Mouse (Mus musculus) brain, embryonic 18.5 days (tissue): ENCODE measurements around the gene Tyw3.

ENCODE experiments used
- DNase-seq: peaks from one replicate; pipeline ENCODE4 v3.0.0-alpha.2; 2012; ENCODE audit warnings: low read depth, low spot score

The Tyw3 gene

DNA sequence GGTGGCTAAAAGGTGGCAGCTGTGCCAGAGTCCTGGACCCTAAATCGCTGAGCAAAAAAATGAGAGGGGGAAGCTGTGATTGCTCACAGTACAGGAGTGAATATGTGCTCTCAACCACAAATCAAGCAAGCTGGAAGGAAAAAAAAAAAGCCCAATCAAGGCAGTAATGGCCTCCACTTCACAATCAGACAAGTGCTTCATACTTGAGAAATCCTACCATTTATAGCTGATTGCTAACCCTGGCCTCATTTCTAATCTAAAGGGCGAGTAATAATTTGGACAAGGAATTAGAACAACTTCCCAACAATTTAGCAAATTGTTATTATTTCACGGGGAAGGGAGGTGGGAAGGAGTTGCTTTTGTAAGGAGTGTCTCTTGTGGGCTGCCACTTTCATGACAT, 31.5 kb downstream of the Tyw3 start:
- DNase-seq = no peak

DNA sequence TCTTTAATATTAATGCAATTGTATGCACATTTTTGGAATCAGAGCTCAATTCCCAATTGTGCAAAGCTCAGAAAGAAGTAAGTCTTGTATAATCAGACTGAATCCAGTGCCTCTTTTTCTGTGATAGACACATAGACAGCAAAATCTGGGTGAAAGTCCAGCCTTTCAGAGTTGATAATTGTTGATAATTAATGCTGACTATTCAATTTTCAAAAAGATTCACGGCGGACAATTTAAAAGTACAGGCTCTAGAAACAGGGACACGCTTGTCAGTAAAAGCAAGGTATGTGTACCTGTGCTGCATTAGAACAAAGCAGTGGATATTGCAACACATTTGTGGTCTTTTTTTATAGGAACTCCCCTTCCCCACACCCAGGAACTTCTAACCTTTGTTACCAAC, 34.7 kb downstream of the Tyw3 start:
- no peak for DNase-seq

DNA sequence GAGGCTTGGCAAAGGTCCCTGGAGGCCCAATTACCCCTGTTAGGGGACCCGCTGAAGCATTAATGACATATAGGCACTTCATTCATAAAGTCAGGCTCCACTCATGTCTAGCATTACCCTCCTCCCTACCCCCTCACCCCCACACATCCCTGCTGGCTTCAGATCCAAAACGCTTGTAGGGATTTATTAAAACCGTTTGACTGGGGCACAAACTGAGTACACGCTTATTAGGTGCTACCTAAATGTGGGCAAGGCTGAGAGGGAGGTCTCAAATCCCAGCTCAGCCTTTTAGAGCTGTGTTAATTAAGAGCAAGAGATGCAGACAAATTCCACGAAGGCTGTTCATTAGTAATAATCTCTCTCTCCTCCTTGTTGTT, 45.9 kb downstream of the Tyw3 start:
- DNase-seq = no peak

DNA sequence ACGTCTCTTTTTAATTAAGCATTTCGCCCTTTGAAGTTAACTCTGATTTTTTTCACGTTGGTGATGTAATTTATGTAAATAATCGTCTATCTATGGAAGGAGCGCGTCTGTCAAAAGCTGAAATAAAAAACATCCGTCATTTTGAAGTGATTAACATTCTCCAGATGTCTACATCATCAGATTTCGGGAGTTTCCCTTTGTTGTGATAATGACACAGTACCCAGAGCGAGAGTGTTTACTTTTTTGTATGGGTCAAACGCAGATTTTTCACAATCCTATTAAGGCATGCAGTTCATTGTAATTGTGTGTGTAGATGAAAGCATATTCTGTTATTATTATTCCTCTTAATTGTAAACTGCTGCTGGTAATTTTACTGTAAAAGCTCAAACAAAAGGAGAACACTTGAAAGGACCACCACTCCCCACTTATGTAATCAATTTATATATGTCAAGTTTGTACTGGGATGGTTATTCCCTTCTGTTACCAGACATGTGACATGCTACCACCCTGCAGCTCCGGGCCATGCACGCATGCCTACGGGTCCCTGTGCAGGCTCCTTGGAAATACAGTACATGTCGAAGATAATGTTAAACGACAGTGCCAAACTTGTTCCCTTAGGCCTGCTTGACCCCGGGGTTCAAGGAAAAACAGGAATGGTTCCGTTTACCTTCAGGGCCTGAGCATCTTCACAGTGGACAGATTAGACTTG, 46.4 kb downstream of the Tyw3 start:
- DNase-seq = no peak

DNA sequence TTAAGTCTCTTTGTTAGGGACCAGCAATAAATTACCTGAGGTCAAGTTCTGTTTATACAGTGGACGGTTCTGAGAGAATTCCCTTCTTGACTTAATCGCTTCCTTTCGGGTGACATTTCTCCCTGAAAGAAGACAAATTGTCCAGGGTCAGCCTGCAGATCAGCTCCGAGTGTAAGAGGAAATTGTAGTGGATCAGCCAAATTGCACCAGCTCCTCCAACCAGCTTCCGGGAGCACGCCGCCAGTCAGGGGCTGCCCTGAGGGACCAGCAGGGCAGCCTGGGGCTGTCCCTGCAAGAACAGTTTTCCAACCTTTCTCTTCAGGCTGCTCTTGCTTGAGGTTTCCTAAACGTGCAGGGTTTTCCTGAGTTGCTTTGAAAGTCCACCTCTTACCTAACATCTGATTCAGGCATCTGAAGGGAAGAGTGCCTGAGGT, 48.0 kb downstream of the Tyw3 start:
- no peak for DNase-seq

DNA sequence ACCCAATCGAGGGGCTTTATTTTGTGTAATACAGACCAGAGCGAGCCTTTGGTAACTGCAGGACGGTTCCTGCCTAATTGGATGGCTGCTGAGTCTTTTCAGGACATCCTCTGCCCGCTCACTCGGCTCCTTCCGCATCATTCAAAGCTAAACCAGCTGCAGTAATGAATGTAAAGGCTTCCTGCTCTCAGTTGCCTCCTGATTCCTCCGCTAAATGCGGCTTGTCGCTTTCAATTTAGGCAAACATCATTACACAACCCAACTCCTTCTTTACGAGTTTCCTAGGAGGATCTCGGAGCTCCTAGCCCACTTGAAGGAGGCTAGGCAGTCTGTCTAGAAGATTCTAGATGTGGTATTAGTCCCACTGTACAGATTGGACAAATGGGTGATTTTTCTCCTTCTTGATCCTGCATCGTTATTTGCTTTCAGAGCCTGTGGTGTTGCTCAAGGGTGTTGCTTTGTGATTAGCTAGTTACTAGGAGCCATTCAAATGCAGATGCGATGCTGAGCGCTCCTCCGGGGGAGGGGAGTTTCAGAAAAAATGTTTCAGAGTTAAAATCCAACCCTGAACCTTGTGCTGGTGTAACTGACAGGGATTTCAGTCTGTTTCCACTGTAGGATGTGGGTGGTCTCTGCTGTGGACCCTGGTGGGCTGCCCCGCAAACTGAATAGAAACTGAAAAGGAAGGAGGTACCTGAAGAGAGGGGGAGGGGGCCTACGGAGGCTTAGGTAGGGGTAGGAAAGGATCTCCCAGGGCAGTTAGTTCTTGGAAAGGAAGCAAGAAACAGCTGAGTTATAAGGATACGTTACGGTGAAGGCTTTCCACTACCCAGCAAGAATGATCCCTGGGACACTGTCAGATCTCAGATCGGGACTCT, 49.1 kb downstream of the Tyw3 start:
- DNase-seq = no peak

DNA sequence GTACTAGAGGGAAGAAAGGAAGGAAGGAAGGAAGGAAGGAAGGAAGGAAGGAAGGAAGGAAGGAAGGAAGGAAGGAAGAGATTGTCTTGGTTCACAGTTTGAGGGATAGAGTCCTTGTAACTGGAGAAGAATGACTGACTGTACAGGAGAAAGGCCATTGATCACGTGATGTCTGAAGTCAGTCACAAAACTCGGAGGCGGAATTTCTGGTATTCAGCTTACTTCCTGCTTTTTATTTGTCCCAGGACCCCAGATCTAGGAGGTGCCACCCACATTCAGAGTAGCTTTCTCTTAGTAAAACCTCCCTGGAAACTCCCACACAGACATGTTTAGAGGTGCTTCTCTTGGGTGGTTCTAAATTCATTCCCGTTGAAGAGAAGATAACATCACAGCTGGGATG, 50.7 kb downstream of the Tyw3 start:
- no peak for DNase-seq

DNA sequence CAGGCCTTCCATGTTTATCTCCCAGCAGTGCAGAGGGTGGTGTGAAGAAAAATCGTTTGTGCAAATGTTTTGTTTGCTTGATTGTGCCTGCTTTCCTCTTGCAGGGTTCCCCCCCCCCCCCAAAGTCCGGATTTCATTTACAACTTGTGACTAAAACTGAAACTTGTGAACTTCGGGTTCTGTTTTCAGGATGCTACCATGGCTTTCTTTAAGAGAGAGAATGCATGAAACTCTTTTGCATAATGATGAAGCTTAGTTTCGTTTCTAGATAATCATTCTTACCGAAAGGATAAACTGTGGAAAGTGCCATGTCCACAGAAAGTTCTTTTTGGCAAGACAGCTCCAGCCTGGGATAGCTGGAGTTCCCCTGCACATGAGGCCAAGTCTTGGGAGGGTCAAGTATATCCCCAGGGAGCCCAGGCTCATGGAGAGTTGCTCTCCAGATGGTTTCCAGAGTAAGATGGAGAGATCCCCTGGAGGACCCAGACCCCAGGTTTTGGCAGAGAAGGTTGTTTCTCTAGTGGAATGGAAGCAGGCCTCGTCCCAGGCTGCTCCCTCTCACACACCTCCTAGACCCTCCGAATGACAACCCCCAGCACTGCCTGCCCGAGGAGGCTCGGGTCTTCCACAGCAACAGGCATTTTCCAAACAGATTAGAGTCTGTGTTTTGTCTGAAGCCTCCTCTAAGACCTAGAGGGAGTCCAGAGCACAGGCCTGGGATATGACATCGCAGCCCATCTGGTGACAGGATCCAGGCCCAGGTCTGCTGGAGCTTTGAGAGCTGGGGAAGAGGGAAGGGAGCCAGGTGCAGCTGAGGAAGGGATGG, 56.6 kb downstream of the Tyw3 start:
- no peak for DNase-seq

DNA sequence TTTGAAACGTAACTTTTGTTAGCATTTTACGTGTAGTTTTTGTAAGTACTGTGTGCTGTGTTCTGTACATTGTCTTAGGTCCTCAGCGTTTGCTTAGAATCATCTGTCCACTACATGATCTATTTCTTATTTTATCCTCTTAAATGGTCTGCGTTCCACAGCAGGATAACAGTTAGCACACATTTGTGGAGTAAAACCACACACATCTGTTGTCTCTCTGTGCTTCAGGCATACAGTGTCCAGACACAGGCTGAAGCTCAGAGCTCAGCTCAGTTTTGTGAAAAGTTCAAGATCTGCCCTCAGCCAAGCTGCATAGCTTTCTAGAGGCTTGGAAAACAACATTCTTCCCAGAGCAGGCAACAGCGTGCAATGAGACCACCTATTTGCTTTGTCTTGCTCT, 60.8 kb downstream of the Tyw3 start:
- DNase-seq = no peak

DNA sequence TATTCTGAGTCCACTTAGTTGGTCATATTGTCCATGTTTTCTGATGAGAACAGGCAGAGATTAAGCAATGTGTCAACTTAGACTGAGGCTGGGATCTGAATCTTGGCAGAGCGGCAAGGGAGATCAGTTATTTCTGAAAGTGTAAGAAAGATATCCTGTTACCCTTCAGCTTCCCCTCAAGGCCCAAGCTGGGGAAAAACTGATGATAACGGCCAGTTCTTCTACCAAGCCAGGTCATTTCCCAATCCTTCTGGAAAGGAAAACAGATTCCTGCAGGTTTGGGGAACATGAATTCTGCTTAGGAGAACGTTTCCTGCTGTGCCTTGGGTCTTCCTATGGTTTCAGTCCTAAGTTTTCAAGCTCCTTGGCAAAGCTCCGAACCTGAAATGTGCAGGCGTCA, 63.7 kb downstream of the Tyw3 start:
- no peak for DNase-seq

DNA sequence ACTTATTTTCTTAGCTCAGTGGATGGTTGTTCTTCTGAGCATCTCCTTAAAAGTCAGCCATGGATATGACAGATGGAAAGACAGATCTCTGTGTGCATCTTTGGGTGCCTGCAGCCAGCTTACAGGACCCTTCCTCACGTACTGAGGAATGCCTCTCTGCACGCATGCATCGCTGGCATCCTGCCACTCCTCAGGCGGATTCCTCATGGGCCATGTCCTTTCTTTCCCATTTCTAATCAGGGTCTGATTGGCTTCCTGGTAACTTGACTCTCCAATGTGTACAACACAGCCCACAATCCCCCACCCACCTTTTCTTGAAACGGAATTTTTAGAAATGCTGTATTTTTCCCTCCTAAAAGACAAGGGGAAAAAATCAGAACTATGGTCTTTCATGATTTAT, 67.9 kb downstream of the Tyw3 start:
- DNase-seq = no peak

DNA sequence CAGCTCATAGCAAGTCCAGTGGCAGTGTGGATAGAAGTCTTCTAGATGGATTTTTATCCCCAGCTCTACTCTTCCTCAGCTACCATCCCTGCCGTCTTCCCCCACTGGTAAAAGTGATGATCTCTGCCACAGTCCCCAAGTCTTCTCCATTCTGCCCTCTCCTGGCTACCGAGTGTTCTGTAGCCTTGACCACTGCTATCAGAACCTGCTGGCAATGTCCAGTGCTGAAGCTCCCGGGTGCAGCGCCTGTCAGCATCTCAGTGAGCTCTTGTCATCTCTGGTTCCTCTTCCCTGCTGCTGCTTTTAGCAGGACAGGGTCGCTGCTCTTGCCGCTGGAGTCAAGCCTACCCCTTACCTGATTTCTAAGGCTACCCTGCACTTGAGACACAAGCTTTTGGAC, 70.3 kb downstream of the Tyw3 start:
- no peak for DNase-seq
